Mouse (Mus musculus) liver, embryonic 16.5 days (tissue): ENCODE measurements around the gene Cdkl3. TPM values are rescaled to one million over a fixed set of nuclear protein-coding genes. Genes with fewer than 3 reads are reported as not detected.

Source experiments
- ATAC-seq: fragments of 200-750 bp; cut with Nextera tagmentation; 2 replicates; pipeline ENCODE4 v1.8.0; 2017; ENCODE audit warnings: low read depth, mild to moderate bottlenecking, moderate number of reproducible peaks, moderate library complexity
- H3K27ac ChIP-seq: fragments of 300-500 bp; sonication (generic); 2 replicates; pipeline ENCODE4 v1.5.1; 2014; ENCODE audit warnings: mild to moderate bottlenecking, low read length
- H3K27me3 ChIP-seq: fragments of 300-500 bp; sonication (generic); 2 replicates; pipeline ENCODE4 v1.6.1; 2014; ENCODE audit warnings: low read depth, low read length, mixed read lengths; ENCODE audit not compliant: control insufficient read depth, insufficient read depth
- H3K36me3 ChIP-seq: fragments of 300-500 bp; sonication (generic); 2 replicates; pipeline ENCODE4 v1.6.1; 2014; ENCODE audit warnings: mild to moderate bottlenecking; ENCODE audit not compliant: control insufficient read depth, insufficient read depth
- H3K4me1 ChIP-seq: fragments of 300-500 bp; sonication (generic); 2 replicates; pipeline ENCODE4 v1.6.1; 2014; ENCODE audit warnings: low read depth, low read length, mixed read lengths; ENCODE audit not compliant: control insufficient read depth
- H3K4me2 ChIP-seq: fragments of 300-500 bp; sonication (generic); 2 replicates; pipeline ENCODE4 v1.6.1; 2014; ENCODE audit warnings: low read depth, low read length, mixed read lengths
- H3K4me3 ChIP-seq: fragments of 300-500 bp; sonication (generic); 2 replicates; pipeline ENCODE4 v1.5.1; 2014; ENCODE audit warnings: low read depth, mild to moderate bottlenecking, low read length
- H3K9ac ChIP-seq: fragments of 300-500 bp; sonication (generic); 2 replicates; pipeline ENCODE4 v1.6.1; 2014; ENCODE audit warnings: low read depth, low read length
- H3K9me3 ChIP-seq: fragments of 300-500 bp; sonication (generic); replicated peaks from 2 replicates; pipeline ENCODE4 v1.6.1; 2016; ENCODE audit warnings: low read length; ENCODE audit not compliant: control insufficient read depth
- WGBS: fragments of 180-500 bp; shearing (Covaris S2); extraction: QIAGEN DNeasy Blood & Tissue Kit; methylation state at CpG from one replicate; pipeline ENCODE4 v1.1.7; 2014; ENCODE audit not compliant: insufficient replicate concordance; 5-methylcytosine and 5-hydroxymethylcytosine counted together
- polyA plus RNA-seq: library from polyadenylated mRNA; unstranded; fragments of >200 nt; fragmentation: Nextera tagmentation; extraction: Ambion mirVana; gene quantifications from 2 replicates; pipeline ENCODE4 v1.2.1, GENCODE M21; 2015

The Cdkl3 gene
- polyA plus RNA-seq, 1 experiment from 2014 or later: 0.84 TPM

DNA sequence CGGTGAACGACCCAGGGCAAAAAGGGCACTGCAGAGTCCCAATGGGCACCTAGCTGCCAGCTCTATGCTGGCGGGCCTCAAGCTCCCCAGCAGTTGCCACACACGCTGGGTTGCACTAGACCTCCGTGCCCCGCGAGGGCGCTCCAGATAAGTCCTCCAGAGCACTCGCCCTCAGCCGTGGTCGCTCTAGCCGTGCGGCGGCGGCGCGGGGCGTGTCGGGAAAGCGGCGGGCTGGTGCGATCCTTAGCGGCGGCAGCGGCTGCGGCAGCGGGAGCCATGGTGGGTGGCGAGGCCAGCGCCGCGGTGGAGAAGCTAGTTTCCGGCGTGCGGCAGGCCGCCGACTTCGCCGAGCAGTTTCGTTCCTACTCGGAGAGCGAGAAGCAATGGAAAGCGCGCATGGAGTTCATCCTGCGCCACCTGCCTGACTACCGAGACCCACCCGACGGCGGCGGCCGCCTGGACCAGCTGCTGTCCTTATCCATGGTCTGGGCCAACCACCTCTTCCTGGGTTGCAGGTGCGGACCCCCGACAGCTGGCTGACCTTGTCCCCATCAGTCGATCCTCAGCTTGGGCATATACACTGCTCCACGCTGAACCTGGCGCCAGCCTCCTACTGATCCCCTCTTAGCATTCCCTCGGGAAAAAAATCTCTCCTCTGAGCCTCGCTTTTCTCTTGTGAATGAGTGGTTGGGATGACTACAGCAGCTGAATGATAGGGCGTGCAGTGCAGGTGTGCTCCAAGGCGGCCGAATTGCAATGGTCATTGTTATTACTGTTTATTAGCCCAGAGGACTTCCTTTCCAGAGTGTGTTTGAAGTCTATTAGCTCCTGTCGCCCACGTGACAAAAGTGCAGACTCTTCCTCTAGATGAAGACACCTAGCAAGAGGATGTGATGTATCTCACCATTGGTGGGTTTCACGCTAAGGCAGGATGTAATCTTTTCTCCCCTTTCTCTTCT is 36.3 kb upstream of the Cdkl3 start, which contains the start of gene Cdkn2aipnl:
Gene Cdkn2aipnl, plus strand, starts transcription at position 219 of the 959 bp plus-strand sequence.
- Histone ChIP-seq H3K9ac (peak within 1 kb of the TSS; percentile 90), H3K27ac (peak within 1 kb of the TSS; percentile 27; the same call in 1 of the 2 replicates), H3K9me3 (no peaks in the 10 kb centered on the region), H3K4me1 (peaks cover 10% of the 10 kb centered on the region), H3K27me3 (no peaks in the 10 kb centered on the region), H3K4me3 (peak within 1 kb of the TSS; percentile 84), H3K4me2 (peak within 1 kb of the TSS; percentile 97), H3K36me3 (peaks cover 13% of the 10 kb centered on the region)
- 1% methylated on average over 63 of the region's 63 CpGs for WGBS
- ATAC-seq: peak; percentile 95

DNA sequence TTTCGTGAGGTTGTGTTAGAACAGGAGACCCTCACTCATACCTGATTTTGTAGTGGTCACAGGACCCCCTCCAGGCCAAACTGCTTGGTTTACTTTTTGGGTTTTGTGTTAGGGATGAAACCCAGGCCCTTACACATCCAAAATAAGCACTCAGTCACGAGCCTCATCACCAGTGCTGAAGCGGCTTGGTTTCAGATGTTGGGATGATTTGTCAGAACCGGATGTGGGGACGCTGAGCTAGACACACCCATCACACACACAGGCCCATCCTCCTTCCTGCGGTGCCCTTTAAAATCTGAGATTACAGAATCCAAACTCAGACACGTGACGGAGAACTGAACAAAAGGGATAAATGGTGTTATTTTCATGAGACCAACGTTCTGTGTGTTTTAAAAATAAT is 35.1 kb upstream of the Cdkl3 start:
- 0 out of 2 replicates have a peak overlapping the region, but pooled peaks have one; percentile 84 for H3K4me3 ChIP-seq
- 72% methylated on average over 9 of the region's 9 CpGs for WGBS
- H3K9ac ChIP-seq: no peak overlapping the region
- peaks cover 10% of the 10 kb centered on the region for H3K4me1 ChIP-seq
- H3K27me3 ChIP-seq: no peaks in the 10 kb centered on the region
- no peaks in the 10 kb centered on the region for H3K9me3 ChIP-seq
- H3K4me2 ChIP-seq: peak overlapping the region; percentile 97; the same call in 1 of the 2 replicates
- ATAC-seq: no peak
- peaks cover 21% of the 10 kb centered on the region for H3K36me3 ChIP-seq
- no peak overlapping the region for H3K27ac ChIP-seq

DNA sequence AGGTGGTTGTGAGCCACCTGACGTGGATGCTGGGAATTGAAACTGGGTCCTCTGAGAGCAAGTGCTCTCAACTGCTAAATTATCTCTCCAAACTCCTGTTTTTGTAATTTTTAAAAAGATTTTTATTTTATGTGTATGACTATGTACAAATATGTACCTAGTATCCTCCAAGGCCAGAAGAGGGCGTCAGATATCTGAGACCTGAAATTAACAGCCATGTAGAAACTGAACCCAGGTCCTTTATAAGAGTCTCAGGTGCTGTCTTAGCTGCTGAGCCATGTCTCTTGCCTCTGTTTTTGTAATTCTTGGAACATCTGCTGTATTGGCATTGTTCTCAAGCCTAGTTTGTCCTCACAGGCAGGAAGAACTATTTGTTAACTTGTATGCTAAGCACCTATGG is 34.5 kb upstream of the Cdkl3 start:
- H3K36me3 ChIP-seq: peaks cover 24% of the 10 kb centered on the region
- H3K27me3 ChIP-seq: no peaks in the 10 kb centered on the region
- ATAC-seq: no peak
- 85% methylated on average over 2 of the region's 2 CpGs for WGBS
- peaks cover 10% of the 10 kb centered on the region for H3K4me1 ChIP-seq
- no peaks in the 10 kb centered on the region for H3K9me3 ChIP-seq
- no peak overlapping the region for H3K4me3 ChIP-seq
- H3K9ac ChIP-seq: no peak overlapping the region
- no peak overlapping the region for H3K27ac ChIP-seq
- no peak overlapping the region for H3K4me2 ChIP-seq

DNA sequence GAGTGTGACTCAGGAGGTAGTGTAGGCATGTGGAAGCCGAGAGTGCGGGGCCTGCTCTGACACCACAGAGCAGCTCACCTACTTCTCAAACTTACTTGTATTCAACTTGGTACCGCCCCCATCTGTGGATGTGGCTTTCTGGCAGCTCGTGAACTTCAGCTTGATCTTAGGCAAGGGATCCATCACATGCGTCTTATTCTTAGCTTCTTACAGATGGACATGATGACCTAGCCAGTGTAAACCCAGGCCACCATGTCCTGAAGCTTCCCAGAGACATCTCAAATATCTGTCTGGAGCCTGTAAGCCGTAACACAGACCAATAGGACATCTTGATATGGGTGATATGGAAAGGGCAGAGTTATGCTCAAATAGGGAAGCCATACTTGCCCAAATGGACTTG is 32.4 kb upstream of the Cdkl3 start:
- H3K27me3 ChIP-seq: no peaks in the 10 kb centered on the region
- H3K4me2 ChIP-seq: no peak overlapping the region
- H3K4me1 ChIP-seq: peaks cover 10% of the 10 kb centered on the region
- H3K9me3 ChIP-seq: no peaks in the 10 kb centered on the region
- H3K36me3 ChIP-seq: peaks cover 32% of the 10 kb centered on the region
- no peak for ATAC-seq
- no peak overlapping the region for H3K9ac ChIP-seq
- no peak overlapping the region for H3K27ac ChIP-seq
- H3K4me3 ChIP-seq: no peak overlapping the region
- WGBS: 87% methylated on average over 6 of the region's 6 CpGs

DNA sequence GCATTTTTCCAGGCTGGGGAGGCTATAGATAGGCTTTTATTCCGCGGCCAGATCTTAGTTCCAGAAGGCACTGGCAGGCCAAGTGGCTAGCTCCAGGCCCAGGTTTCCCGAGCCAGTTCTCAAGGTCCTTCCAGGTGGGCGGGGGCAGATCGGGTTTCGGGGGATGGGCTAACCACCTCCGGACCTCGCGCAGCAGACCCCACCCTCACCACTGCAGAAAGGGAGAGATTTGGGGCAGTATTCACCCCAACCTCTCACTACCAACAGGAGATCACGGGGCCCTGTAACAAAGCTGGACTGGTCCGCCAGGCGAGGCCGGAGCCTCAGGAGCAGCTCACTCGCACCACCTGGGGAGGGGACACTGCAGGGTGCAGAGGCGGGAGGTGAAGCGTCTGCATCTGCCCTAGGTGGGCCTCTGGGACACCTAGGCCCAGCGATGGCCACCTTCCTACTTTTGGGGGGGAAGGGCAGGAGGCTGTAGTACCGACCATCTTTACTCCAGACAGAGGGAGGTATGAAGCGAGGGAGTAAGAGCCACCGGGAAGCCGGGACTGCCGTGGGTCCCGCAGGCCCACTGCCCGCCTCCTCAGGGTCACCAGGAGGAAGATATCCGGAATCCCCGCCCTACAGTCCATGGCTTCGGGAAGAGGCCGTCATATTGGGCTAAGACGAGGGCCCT is 4.3 kb upstream of the Cdkl3 start:
- no peaks in the 10 kb centered on the region for H3K9me3 ChIP-seq

DNA sequence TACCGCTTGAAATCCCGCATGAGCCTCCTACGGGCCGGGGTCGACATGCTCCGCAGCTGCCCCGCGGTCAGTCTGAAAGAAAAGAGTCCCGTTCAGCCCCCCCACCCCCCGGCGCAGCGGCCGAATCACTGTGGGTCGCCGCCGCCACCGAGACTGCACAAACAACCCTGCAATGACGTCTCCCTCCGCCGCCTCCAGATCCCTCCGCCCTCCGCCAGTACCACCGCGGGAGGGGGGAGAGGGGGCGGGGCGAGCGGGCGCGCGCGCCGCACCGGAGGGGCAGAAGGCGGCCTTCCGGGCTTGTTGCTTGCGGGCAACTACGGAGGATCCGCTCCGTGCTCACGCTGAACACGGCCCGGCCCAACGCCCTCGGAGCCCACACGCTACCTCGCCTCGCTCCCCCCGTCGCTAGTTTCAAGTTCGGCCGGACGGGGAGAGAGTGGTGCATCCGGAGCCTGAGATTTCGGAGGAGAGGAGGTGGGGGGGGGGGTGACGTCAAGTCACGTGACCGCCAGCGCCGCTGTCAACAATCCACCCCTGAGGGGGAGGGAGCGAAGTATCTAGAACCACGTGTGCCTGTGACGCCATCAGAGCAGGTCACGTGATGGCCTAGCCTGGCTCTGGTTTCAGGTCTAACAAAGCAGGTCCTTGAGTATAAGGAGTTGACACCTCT is 3.6 kb upstream of the Cdkl3 start, which contains the start of gene Ube2b:
Gene Ube2b, minus strand, starts transcription at position 473 of the 673 bp plus-strand sequence.
- H3K4me3 ChIP-seq: peak within 1 kb of the TSS; percentile 97
- peak within 1 kb of the TSS; percentile 94 for H3K27ac ChIP-seq
- peak within 1 kb of the TSS; percentile 99 for H3K9ac ChIP-seq
- peaks cover 20% of the 10 kb centered on the region for H3K36me3 ChIP-seq
- H3K4me2 ChIP-seq: peak within 1 kb of the TSS; percentile 71
- no peaks in the 10 kb centered on the region for H3K27me3 ChIP-seq
- no peaks in the 10 kb centered on the region for H3K9me3 ChIP-seq
- peak; percentile 81 for ATAC-seq
- WGBS: under 1% methylated on average over 61 of the region's 63 CpGs
- peaks cover 30% of the 10 kb centered on the region for H3K4me1 ChIP-seq

More for the DNA sequence above, 4.3 kb upstream of the Cdkl3 start:
- Histone ChIP-seq H3K36me3 (peaks cover 26% of the 10 kb centered on the region), H3K4me3 (peak overlapping the region; percentile 97), H3K9ac (peak overlapping the region; percentile 99), H3K4me1 (peaks cover 29% of the 10 kb centered on the region), H3K27ac (peak overlapping the region; percentile 94), H3K4me2 (peak overlapping the region; percentile 71), H3K27me3 (no peaks in the 10 kb centered on the region)
- ATAC-seq: peak; percentile 35
- under 1% methylated on average over 29 of the region's 29 CpGs for WGBS

DNA sequence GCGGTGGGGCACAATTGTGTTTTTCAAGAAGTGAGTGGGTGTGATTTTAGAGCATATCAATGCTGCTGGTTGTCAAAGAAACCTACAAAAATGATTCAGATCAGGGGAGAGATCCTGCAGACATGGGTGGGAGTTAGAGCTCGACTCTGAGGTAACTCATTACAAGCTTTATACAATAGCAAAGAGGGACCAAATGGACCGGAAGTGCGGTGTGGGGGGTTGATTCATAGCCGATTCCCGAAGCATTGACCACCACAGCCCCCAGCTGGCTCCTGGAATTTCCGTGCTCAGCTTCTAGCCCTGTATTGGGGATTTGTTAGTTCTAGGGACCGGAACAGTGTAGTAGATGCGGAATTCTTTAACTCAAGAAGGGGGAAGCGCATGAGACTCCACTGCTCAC is 2.7 kb upstream of the Cdkl3 start:
- peak overlapping the region; percentile 74 for H3K27ac ChIP-seq
- H3K4me3 ChIP-seq: peak overlapping the region; percentile 97; the same call in 1 of the 2 replicates

DNA sequence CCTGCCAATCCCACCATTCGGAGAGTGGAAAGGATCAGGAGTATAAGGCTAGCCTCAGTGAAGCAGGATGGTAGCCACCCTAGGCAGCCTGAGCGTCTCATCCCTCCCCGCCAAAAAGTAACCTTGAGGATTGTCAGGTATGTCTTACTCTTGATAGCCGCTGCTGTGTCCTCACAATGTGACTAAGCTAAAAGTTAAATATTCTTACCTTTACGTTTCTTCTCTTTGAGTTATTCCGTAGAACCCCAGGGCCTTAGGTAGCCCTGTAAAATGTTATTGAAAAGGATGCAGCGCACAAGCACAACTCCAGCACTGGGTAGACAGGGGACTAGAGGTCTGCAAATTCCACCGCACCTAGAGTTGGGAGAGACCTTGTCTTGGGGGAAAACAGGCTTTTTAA is 2.2 kb upstream of the Cdkl3 start:
- Histone ChIP-seq H3K9ac (no peak overlapping the region), H3K27me3 (no peaks in the 10 kb centered on the region), H3K4me1 (peaks cover 30% of the 10 kb centered on the region), H3K4me2 (no peak overlapping the region), H3K4me3 (no peak overlapping the region), H3K9me3 (no peaks in the 10 kb centered on the region), H3K36me3 (peaks cover 8% of the 10 kb centered on the region), H3K27ac (no peak overlapping the region)
- no peak for ATAC-seq
- WGBS: 83% methylated on average over 8 of the region's 8 CpGs

More for the DNA sequence above, 2.7 kb upstream of the Cdkl3 start:
- H3K36me3 ChIP-seq: peaks cover 13% of the 10 kb centered on the region
- no peaks in the 10 kb centered on the region for H3K9me3 ChIP-seq
- H3K4me2 ChIP-seq: peak overlapping the region; percentile 71
- no peak for ATAC-seq
- H3K4me1 ChIP-seq: peaks cover 30% of the 10 kb centered on the region
- peak overlapping the region; percentile 99 for H3K9ac ChIP-seq
- 63% methylated on average over 10 of the region's 10 CpGs for WGBS
- no peaks in the 10 kb centered on the region for H3K27me3 ChIP-seq
